Mouse (Mus musculus) forebrain, embryonic 14.5 days (tissue): ENCODE results near the gene Tmem219. TPM values are rescaled to one million over a fixed set of nuclear protein-coding genes. Genes with fewer than 3 reads are reported as not detected.

Source experiments
- ATAC-seq: fragments of 200-750 bp; cut with Nextera tagmentation; 2 replicates; pipeline ENCODE4 v1.8.0; 2017; ENCODE audit warnings: mild to moderate bottlenecking, moderate library complexity
- DNase-seq: peaks from one replicate; pipeline ENCODE4 v3.0.0-alpha.2; 2015; ENCODE audit warnings: low spot score
- H3K27ac ChIP-seq: fragments of 300-500 bp; sonication (generic); 2 replicates; pipeline ENCODE4 v1.5.1; 2014; ENCODE audit warnings: low read depth, mild to moderate bottlenecking, control low read depth, low read length, moderate library complexity
- H3K27me3 ChIP-seq: fragments of 300-500 bp; sonication (generic); replicated peaks from 2 replicates; pipeline ENCODE4 v1.6.1; 2014; ENCODE audit warnings: low read length, control low read depth, mixed read lengths; ENCODE audit not compliant: control insufficient read depth, insufficient read depth
- H3K36me3 ChIP-seq: fragments of 300-500 bp; sonication (generic); 2 replicates; pipeline ENCODE4 v1.6.1; 2014; ENCODE audit warnings: low read length, control low read depth; ENCODE audit not compliant: control insufficient read depth, insufficient read depth
- H3K4me1 ChIP-seq: fragments of 300-500 bp; sonication (generic); 2 replicates; pipeline ENCODE4 v1.6.1; 2014; ENCODE audit warnings: antibody characterized with exemption, low read length, control low read depth; ENCODE audit not compliant: control insufficient read depth, insufficient read depth
- H3K4me2 ChIP-seq: fragments of 300-500 bp; sonication (generic); 2 replicates; pipeline ENCODE4 v1.6.1; 2014; ENCODE audit warnings: mild to moderate bottlenecking, control low read depth, low read length
- H3K4me3 ChIP-seq: fragments of 300-500 bp; sonication (generic); 2 replicates; pipeline ENCODE4 v1.5.1; 2014; ENCODE audit warnings: low read depth, low read length, control low read depth
- H3K9ac ChIP-seq: fragments of 300-500 bp; sonication (generic); 2 replicates; pipeline ENCODE4 v1.6.1; 2014; ENCODE audit warnings: mild to moderate bottlenecking, low read length, control low read depth, moderate library complexity
- H3K9me3 ChIP-seq: fragments of 300-500 bp; sonication (generic); replicated peaks from 2 replicates; pipeline ENCODE4 v1.6.1; 2016; ENCODE audit warnings: low read length, control low read depth, mixed read lengths; ENCODE audit not compliant: control insufficient read depth
- WGBS: fragments of 180-500 bp; shearing (Covaris S2); extraction: QIAGEN DNeasy Blood & Tissue Kit; methylation state at CpG from one replicate; pipeline ENCODE4 v1.1.7; 2014; 5-methylcytosine and 5-hydroxymethylcytosine counted together
- polyA plus RNA-seq: library from polyadenylated mRNA; unstranded; fragments of >200 nt; fragmentation: Nextera tagmentation; extraction: Ambion mirVana; gene quantifications from 2 replicates; pipeline ENCODE4 v1.2.1, GENCODE M21; 2014

Gene Tmem219
- polyA plus RNA-seq, 1 experiment from 2014 or later = 44.9 TPM

- Histone ChIP-seq H3K27ac (peak within 1 kb of the TSS; percentile 74), H3K36me3 (peaks cover 57% of the 10 kb centered on the region), H3K4me1 (peaks cover 15% of the 10 kb centered on the region), H3K4me3 (peak within 1 kb of the TSS; percentile 59), H3K4me2 (peak within 1 kb of the TSS; percentile 82), H3K9me3 (no peaks in the 10 kb centered on the region), H3K27me3 (no peaks in the 10 kb centered on the region), H3K9ac (peak within 1 kb of the TSS; percentile 72)
- WGBS = 3% methylated on average over 42 of the region's 42 CpGs
- DNase-seq (peak; percentile 97), ATAC-seq (peak; percentile 94)
These were observed 61.1 kb downstream of the Tmem219 start, which contains the start of gene Hirip3 for GRCm38 (mm10) chr7:126861429-126862130. TSS of gene Hirip3 (plus strand) at chr7:126861972.

DNA sequence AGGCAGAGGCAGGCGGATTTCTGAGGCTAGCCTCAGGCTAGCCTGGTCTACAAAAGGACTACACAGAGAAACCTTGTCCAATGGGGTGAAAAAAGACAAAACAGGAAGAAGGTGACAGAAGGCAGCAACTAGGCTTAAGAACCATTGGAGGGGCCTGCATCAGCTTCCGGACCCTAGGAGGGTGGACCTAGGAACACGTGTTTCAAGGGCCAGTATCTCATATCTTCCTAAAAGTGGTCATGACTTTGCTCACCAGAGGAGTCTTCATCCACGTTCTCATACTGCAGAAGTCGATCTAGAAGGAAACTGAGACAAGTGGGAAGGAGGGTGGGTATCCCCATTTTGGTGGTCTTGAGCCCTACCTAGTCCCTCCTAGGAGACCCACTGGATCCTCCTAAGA, 61.7 kb downstream of the Tmem219 start:
- Histone ChIP-seq H3K4me3 (peak overlapping the region; percentile 59), H3K4me2 (peak overlapping the region; percentile 82), H3K27ac (no peak overlapping the region), H3K9ac (peak overlapping the region; percentile 72), H3K4me1 (peaks cover 15% of the 10 kb centered on the region), H3K27me3 (no peaks in the 10 kb centered on the region), H3K9me3 (no peaks in the 10 kb centered on the region), H3K36me3 (peaks cover 57% of the 10 kb centered on the region)
- DNase-seq (no peak), ATAC-seq (no peak)
- WGBS = 74% methylated on average over 5 of the region's 5 CpGs

DNA sequence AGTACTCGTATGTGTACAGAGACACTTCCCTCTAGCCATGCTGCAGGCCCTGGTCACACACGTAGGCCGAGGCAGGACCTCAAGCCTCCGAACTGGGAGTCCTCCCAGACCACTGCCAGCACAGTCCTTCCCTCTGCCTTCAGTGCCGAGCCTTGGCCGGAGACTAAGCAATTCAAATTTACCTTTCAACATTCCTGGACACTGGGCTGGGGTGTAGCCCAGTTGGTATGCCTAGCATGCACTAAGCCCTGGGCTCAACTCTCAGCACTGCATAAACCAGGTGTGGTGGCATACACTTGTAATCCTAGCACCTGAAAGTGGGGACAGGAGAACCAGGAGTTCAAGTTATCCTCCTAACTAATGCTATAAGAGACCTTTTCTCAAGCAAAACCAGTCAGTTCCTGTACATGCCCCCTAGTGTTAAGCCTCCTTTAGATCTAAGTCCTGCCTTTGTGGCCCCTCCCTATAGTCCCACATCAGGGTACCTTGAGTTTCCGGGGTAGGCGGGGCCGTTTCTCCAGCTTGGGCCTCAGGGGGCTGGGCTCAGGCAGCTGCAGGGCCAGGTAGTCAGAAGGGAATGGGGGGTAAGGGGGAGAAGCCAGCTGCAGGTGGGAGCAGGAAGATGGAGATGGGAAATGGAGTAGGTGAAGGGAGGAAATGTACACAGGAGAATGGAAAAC, 65.8 kb downstream of the Tmem219 start:
- H3K4me2 ChIP-seq = no peak overlapping the region
- no peaks in the 10 kb centered on the region for H3K27me3 ChIP-seq
- 75% methylated on average over 9 of the region's 9 CpGs for WGBS
- no peaks in the 10 kb centered on the region for H3K9me3 ChIP-seq
- ATAC-seq (no peak), DNase-seq (no peak)
- no peak overlapping the region for H3K27ac ChIP-seq
- H3K36me3 ChIP-seq = peaks cover 75% of the 10 kb centered on the region
- H3K4me1 ChIP-seq = peaks cover 4% of the 10 kb centered on the region; the same call in 1 of the 2 replicates
- no peak overlapping the region for H3K4me3 ChIP-seq
- no peak overlapping the region for H3K9ac ChIP-seq

DNA sequence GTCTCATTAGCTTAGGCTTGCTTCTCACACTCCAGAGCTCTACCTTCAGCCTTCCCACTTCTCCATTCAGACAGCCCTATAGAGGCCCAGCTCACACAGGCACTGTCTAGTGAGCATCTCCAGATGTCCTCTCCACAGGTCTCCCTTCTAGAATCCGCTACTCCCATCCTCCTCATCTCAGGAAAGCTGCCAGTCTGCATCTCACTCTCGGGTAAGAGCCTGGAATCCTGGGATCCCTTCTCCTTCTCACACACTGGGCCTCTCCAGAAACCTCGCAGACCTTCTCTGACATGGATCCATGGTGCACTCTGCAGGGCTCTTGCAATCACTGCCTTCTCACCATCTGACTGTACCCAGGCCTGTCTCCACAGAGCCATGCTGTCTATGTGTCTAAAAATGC, 67.1 kb downstream of the Tmem219 start:
- no peak for DNase-seq
- no peaks in the 10 kb centered on the region for H3K4me1 ChIP-seq

DNA sequence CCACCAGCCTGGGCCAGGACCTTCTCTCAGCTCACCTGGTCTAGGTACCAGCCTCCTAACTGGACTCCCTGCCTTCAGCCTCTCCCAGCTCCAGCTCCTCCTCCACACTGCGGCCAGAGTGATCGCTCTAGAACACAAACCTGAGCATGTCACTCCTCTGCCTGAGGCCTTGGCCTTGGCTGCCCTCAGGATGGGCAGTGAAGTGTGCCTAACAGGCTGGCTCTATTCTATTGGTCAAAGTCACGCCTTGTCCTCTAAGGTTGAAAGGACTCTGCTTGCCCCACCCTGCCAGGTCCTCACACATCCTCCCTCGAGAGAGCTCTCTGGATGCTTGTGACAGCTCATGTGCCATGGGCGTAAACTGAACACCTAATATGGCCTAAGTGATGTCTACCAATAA, 69.3 kb downstream of the Tmem219 start:
- ATAC-seq (no peak), DNase-seq (no peak)
- H3K9me3 ChIP-seq = no peaks in the 10 kb centered on the region
- H3K36me3 ChIP-seq = peaks cover 67% of the 10 kb centered on the region
- WGBS = 80% methylated on average over 5 of the region's 5 CpGs
- no peak overlapping the region for H3K9ac ChIP-seq
- peaks cover 5% of the 10 kb centered on the region for H3K4me1 ChIP-seq
- no peak overlapping the region for H3K4me2 ChIP-seq
- H3K27me3 ChIP-seq = 0 out of 2 replicates have a peak, but pooled peaks cover 6% of the 10 kb centered on the region
- no peak overlapping the region for H3K4me3 ChIP-seq
- no peak overlapping the region for H3K27ac ChIP-seq

More for the DNA sequence above, 67.1 kb downstream of the Tmem219 start:
- no peak for ATAC-seq
- H3K27ac ChIP-seq = no peak overlapping the region
- H3K4me2 ChIP-seq = no peak overlapping the region
- no peak overlapping the region for H3K9ac ChIP-seq
- 68% methylated on average over 3 of the region's 3 CpGs for WGBS
- H3K4me3 ChIP-seq = no peak overlapping the region
- H3K9me3 ChIP-seq = no peaks in the 10 kb centered on the region
- peaks cover 79% of the 10 kb centered on the region for H3K36me3 ChIP-seq
- no peaks in the 10 kb centered on the region for H3K27me3 ChIP-seq

- Histone ChIP-seq H3K4me2 (no peak overlapping the region), H3K4me3 (no peak overlapping the region), H3K27ac (no peak overlapping the region), H3K9ac (no peak overlapping the region; the same call in 1 of the 2 replicates), H3K27me3 (0 out of 2 replicates have a peak, but pooled peaks cover 8% of the 10 kb centered on the region), H3K9me3 (no peaks in the 10 kb centered on the region), H3K36me3 (peaks cover 47% of the 10 kb centered on the region), H3K4me1 (peaks cover 12% of the 10 kb centered on the region)
- no peak for DNase-seq
- ATAC-seq = no peak
- WGBS = 37% methylated on average over 12 of the region's 12 CpGs
These were observed 71.5 kb downstream of the Tmem219 start for GRCm38 (mm10) chr7:126851192-126851591.

- no peaks in the 10 kb centered on the region for H3K9me3 ChIP-seq
- peaks cover 37% of the 10 kb centered on the region for H3K36me3 ChIP-seq
- no peak for ATAC-seq
- DNase-seq = no peak
- no peak overlapping the region for H3K4me2 ChIP-seq
- peaks cover 12% of the 10 kb centered on the region for H3K4me1 ChIP-seq
- H3K27me3 ChIP-seq = 0 out of 2 replicates have a peak, but pooled peaks cover 8% of the 10 kb centered on the region
- 89% methylated on average over 6 of the region's 6 CpGs for WGBS
- H3K27ac ChIP-seq = no peak overlapping the region
- no peak overlapping the region for H3K9ac ChIP-seq
- H3K4me3 ChIP-seq = no peak overlapping the region
These were observed 72.6 kb downstream of the Tmem219 start for GRCm38 (mm10) chr7:126850161-126850560.

GRCm38 (mm10) chr7:126848794-126849193, 73.9 kb downstream of the Tmem219 start:
- Histone ChIP-seq H3K4me2 (peak overlapping the region; percentile 99), H3K9ac (peak overlapping the region; percentile 74), H3K27me3 (0 out of 2 replicates have a peak, but pooled peaks cover 8% of the 10 kb centered on the region), H3K4me3 (peak overlapping the region; percentile 55), H3K27ac (no peak overlapping the region), H3K4me1 (peaks cover 12% of the 10 kb centered on the region), H3K36me3 (peaks cover 23% of the 10 kb centered on the region), H3K9me3 (no peaks in the 10 kb centered on the region)
- WGBS = 25% methylated on average over 10 of the region's 10 CpGs
- peak; percentile 13 for DNase-seq
- peak; percentile 29; the same call in 1 of the 2 replicates for ATAC-seq
